Mouse (Mus musculus): ENCODE measurements around the gene Tomm20. TPM values are rescaled to one million over a fixed set of nuclear protein-coding genes. Genes with fewer than 3 reads are reported as not detected.
A peak's percentile ranks its signal among the peaks of the same experiment; 100 is the strongest.
"Not testable (repeated sequence)": the region's sequence is repeated elsewhere in the genome, so short reads cannot be mapped to it uniquely, and the experiment has no call there.

The Tomm20 gene
- polyA plus RNA-seq, 1 experiment from 2014 or later = 207 TPM

DNA sequence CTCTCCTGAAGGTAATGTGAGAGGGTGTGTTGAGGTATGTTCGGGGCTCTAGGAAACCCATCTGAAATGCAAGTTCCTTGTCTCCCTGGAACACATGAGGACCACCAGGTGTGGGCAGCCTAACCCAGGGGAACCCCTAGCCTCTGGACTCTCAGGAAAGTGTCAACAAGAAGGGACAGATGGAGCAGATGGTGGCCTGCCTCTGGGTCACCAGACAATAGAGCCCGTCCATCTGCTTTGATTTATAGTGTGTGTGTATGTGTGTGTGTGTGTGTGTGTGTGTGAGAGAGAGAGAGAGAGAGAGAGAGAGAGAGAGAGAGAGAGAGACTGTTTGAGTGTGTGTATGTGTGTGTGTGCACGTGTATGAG lies 58.0 kb downstream of the Tomm20 start:
- WGBS = 69% methylated on average over 3 of the region's 3 CpGs
- Histone ChIP-seq H3K9ac (replicated peaks) (no peak overlapping the region), H3K27ac (0 out of 2 replicates have a peak overlapping the region, but pooled peaks have one; percentile 25), H3K4me3 (replicated peaks) (no peak overlapping the region), H3K9me3 (no peaks in the 10 kb centered on the region), H3K36me3 (no peaks in the 10 kb centered on the region), H3K27me3 (no peaks in the 10 kb centered on the region), H3K4me2 (replicated peaks) (no peak overlapping the region), H3K4me1 (replicated peaks) (peaks cover 19% of the 10 kb centered on the region)
- ATAC-seq = no peak

DNA sequence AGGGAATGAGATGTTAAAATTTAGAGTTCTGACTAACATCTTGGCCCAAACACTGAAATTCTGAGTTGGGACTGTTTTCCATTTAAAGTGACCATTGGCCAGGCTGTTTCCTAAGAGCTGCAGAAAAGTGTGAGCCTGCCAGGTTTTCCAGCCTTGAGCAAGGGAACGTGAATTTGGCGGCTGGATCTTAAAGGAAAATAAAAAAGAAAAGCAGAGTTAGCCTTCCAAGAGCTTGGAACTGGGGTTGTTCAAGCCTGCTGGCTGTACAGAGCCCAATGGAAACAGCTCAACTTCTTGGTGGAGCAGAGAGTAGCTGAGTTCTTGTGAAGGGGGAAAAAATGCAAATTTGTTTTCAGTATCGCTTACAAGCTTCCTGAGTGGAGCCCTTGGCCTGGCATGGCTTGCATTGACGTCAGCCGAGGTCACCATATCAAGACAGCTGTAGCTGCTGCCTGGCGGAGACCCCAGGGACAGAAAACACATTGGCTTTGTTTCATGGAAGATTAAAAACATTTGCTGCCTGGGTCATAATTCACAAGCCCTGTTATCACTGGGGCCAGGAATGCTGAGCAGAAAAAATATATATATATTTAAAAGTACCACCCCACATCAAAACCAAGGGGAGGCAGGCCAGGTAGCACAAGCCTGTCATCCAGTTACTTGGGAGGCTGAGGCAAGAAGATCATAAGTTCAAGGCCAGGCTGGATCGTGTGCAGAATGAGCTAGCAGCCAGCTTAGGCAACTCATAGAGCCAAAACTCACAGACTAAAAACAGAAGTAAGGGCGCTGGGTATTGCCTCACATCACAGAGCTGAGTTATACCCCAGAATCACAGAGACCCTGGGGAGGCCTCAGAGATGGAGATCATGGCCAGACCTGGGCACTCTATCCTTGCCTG lies 58.7 kb downstream of the Tomm20 start:
- Histone ChIP-seq H3K36me3 (no peaks in the 10 kb centered on the region), H3K27me3 (no peaks in the 10 kb centered on the region), H3K9me3 (no peaks in the 10 kb centered on the region), H3K4me1 (replicated peaks) (peaks cover 19% of the 10 kb centered on the region), H3K4me3 (replicated peaks) (no peak overlapping the region), H3K4me2 (replicated peaks) (no peak overlapping the region), H3K27ac (0 out of 2 replicates have a peak overlapping the region, but pooled peaks have one; percentile 25), H3K9ac (replicated peaks) (no peak overlapping the region)
- no peak for ATAC-seq
- WGBS = 69% methylated on average over 8 of the region's 8 CpGs

DNA sequence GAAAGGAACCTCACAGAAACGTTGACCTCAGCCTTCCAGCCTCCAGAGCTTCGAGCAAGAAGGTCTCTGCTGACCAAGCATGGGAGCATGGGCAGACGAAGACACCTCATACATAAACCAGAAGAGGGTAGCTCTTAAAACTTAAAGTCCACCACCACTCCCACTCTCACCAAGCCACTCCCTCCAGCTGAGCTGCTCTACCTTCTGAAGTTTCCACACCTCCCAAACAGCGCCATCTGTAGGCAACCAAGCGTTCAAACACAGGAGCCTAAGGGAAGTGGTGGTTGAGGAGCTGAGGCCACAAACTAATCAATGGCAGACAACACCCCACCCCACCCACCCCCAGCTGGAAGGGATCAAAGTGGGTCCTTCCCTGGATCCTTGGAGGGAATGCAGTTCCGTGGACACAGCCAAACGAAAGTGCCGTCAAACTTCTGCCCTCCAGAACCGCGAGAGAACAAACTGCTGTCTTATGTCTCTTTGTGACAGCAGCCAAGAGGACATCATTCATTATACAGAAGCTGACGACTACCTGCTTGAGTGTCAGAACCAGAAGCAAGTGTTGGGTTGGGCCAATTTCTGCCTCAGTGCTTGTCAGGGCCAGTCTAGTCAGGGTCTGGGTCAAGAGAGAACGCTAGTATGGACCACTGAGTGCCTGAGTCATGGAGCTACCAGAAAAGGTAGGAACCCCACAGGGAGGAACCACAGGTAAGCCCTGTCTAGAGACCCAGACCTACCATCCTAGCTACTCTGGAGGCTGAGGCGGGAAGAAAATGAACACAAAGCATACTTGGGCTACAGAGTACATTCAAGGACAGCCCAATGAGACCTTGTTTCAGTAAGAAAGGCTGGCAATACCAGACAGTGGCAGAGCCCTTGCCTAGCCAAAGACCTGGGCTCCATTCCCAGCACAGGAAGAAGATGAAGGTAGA lies 59.8 kb downstream of the Tomm20 start:
- Histone ChIP-seq H3K9me3 (no peaks in the 10 kb centered on the region), H3K4me2 (replicated peaks) (no peak overlapping the region), H3K27ac (no peak overlapping the region), H3K27me3 (no peaks in the 10 kb centered on the region), H3K4me1 (replicated peaks) (peaks cover 19% of the 10 kb centered on the region), H3K36me3 (no peaks in the 10 kb centered on the region), H3K9ac (replicated peaks) (no peak overlapping the region), H3K4me3 (replicated peaks) (no peak overlapping the region)
- no peak for ATAC-seq
- 81% methylated on average over 13 of the region's 13 CpGs for WGBS

DNA sequence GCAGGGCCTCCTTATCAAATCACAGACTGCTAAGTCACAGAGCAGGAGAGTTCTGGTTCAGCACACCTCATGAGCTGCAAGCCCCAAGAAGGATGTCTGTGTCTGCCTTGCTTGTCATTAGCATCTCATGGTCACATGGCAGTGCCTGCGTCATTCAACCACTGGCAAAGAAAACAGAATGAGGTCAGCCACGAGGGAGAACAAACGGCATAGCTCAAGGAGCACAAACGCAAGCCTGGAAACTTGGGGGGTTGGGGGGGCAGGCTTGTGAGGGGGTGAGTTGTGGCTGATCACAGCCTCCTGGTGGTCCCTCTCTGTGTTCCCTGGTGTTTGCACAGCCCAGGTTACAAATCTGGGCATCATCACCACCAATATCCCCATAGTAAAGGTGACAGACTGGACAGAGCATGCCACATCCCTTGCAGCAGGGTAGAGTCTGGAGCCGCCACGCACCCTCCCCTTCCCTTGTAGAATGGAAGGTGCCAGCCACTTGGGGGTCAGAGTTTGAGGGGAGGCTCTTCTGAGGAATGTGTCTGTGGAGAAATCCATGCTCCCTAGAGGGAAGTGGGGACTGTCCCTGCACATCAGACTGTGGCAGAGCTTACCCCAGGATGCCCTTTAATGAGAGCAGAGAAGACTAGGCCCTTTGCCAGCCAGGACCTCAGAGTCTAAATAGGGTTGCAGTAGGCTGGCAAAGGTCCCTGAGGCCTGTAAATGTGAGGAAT lies 61.3 kb downstream of the Tomm20 start:
- Histone ChIP-seq H3K36me3 (no peaks in the 10 kb centered on the region), H3K4me2 (replicated peaks) (peak overlapping the region; percentile 23; the same call in 1 of the 2 replicates), H3K27ac (peak overlapping the region; percentile 80), H3K9ac (replicated peaks) (no peak overlapping the region), H3K9me3 (no peaks in the 10 kb centered on the region), H3K4me3 (replicated peaks) (no peak overlapping the region), H3K4me1 (replicated peaks) (peaks cover 19% of the 10 kb centered on the region), H3K27me3 (no peaks in the 10 kb centered on the region)
- WGBS = 35% methylated on average over 6 of the region's 6 CpGs
- ATAC-seq = peak; percentile 87

DNA sequence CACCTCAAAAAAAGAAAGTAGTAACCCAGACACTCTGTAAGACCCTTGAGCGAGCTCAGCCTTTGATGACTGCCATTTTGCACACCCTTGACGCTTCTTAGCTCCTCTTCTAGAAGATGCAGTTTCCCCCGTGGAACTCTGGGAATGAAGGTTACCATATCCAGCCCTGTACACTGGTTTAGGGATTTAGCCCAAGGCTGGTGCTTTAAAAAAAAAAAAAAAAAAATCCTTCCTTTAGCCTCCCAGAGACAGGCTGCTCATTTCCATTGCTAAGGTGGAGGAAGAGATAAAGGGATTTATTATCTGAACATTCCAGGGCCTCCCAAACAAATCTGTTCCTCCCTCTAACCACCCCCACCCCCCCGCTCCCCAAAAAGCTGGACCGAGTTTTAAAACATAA lies 61.9 kb downstream of the Tomm20 start:
- H3K27me3 ChIP-seq = no peaks in the 10 kb centered on the region
- 67% methylated on average over 5 of the region's 5 CpGs for WGBS
- H3K36me3 ChIP-seq = no peaks in the 10 kb centered on the region
- H3K9me3 ChIP-seq = no peaks in the 10 kb centered on the region
- no peak overlapping the region for H3K9ac ChIP-seq (replicated peaks)
- H3K4me1 ChIP-seq (replicated peaks) = peaks cover 19% of the 10 kb centered on the region
- peak overlapping the region; percentile 23; the same call in 1 of the 2 replicates for H3K4me2 ChIP-seq (replicated peaks)
- no peak overlapping the region for H3K4me3 ChIP-seq (replicated peaks)
- H3K27ac ChIP-seq = peak overlapping the region; percentile 80
- peak; percentile 27; the same call in 1 of the 2 replicates for ATAC-seq

DNA sequence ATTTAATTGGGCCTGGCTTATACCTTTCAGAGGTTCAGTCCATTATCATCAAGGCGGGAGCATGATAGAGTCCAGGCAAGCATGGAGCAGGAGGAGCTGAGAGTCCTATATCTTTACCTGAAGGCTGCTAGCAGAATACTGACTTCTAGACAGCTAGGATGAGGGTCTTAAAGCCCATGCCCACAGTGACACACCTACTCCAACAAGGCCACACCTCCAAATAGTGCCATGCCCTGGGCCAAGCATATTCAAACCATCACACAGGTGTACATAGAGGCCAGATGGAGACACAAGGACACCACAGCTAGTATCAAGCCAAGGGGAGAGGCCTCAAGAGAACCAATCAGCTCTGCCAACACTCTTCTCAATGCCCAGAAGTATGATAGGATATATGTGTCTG lies 63.1 kb downstream of the Tomm20 start:
- not testable (repeated sequence) for ATAC-seq; H3K4me2 ChIP-seq (replicated peaks); H3K27ac ChIP-seq; H3K27me3 ChIP-seq; H3K4me3 ChIP-seq (replicated peaks); H3K36me3 ChIP-seq; H3K9me3 ChIP-seq; H3K9ac ChIP-seq (replicated peaks)
- WGBS = 93% methylated on average over 1 of the region's 1 CpGs
- peaks cover 18% of the 10 kb centered on the region for H3K4me1 ChIP-seq (replicated peaks)

DNA sequence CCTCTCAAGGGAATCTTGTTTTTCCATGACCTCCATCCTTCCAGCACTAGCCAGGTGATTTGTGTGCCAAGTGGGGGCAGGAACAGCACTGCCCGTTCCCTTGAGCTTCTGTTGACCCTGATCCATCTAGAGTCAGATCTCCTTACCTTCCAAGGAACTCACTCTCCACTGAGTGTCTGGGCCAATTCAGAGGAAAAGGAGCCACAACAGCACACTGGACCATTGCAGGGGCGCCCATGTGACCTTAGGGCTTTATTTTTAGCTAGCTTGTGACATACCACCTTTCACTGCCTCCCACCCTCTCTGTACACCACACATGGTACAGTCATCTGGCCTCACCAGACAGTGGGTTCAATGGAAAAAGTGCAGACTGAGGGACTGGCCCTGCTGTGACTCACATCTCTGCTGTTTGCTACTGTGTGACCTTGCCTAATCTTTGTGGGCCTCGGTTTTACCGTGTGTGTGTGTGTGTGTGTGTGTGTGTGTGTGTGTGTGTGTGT lies 64.0 kb downstream of the Tomm20 start:
- no peak overlapping the region for H3K9ac ChIP-seq (replicated peaks)
- no peaks in the 10 kb centered on the region for H3K9me3 ChIP-seq
- ATAC-seq = no peak
- H3K27ac ChIP-seq = no peak overlapping the region
- H3K4me2 ChIP-seq (replicated peaks) = no peak overlapping the region
- WGBS = 87% methylated on average over 4 of the region's 4 CpGs
- no peak overlapping the region for H3K4me3 ChIP-seq (replicated peaks)
- H3K36me3 ChIP-seq = no peaks in the 10 kb centered on the region
- peaks cover 14% of the 10 kb centered on the region for H3K4me1 ChIP-seq (replicated peaks)
- H3K27me3 ChIP-seq = no peaks in the 10 kb centered on the region

Other genes with a start within 250 kb of the Tomm20 start
- 26.5 and 29.6 TPM in 2 replicates for gene Rbm34, start 25.2 kb upstream of the Tomm20 start, polyA plus RNA-seq (2015; fragmentation: Nextera tagmentation; extraction: Ambion mirVana)
- 20.0 and 22.8 TPM in 2 replicates for gene Pard3, start 118.0 kb upstream of the Tomm20 start, polyA plus RNA-seq (2015; fragmentation: Nextera tagmentation; extraction: Ambion mirVana)

All from midbrain, embryonic 13.5 days (tissue).